Mouse (Mus musculus) right cerebral cortex, postnatal 36 days (tissue): ENCODE measurements around the gene B3gnt3.

ENCODE experiments used
- DNase-seq, 2 experiments: peaks; one replicate each; pipeline ENCODE4 v3.0.0; 2022; ENCODE audit warnings: low spot score in 2 of 2, mixed read lengths in 1 of 2

Gene B3gnt3

GRCm38 (mm10) chr8:71678216-71678615 is 23.4 kb downstream of the B3gnt3 start:
- DNase-seq: no peak

- no peak for DNase-seq
These were observed 24.0 kb downstream of the B3gnt3 start for GRCm38 (mm10) chr8:71677555-71677954.

DNA sequence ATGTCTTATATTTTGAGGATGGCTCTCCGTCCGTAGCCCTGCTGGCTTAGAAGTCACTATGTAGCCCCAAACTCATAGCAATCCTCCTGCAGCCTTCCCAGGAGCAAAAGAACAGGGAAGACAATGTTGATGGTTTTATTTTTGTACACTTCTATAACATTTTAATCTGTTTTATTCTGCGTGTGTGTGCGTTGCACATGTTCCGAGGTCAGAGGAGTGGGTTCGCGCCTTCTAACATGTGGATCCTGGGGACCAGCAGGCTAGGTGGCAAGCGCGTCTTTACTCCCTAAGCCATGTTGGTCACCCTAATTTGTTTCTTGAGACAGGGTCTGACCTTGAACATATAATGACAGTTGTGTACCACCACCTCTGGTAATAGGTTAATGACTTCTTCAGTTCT is 24.8 kb downstream of the B3gnt3 start:
- DNase-seq: no peak

DNA sequence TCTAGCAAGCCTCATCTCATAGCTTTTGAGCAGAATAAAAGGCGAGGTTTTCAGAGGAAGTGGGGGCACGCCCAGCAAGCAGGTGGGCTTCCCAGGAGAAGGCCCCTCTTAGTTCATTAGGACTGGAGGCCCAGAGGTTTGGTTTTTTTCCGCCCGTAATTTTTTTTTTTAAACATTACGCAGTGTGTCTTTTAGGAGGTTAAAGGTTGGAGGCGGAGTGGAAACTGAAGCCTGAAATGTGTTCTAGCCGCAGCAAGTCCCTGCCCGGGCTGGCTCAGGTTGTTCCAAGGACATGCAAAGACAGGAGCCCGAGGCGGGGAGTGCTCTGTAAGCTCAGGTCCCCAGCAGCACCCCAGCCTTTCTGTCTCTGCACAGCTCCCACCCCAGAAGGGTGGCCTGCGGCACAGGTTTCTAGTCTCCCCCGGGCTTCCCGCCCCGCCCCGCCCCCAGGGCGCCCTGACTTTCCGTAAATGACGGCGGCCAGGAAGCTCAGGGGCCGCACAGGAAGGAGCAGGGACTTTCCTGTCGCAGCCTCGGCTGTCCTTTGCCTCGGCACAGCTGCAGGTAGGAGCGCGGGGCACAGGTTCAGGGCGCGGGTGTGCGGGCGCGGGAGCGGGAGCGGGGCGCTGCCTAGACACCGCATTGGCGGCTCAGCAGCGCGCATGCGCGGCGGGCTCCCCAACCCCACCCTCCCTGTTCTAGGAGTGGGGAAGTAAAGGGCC is 25.4 kb downstream of the B3gnt3 start, which contains the start of gene Jak3:
TSS of gene Jak3 (plus strand) at position 277 of the 722 bp plus-strand sequence.
- DNase-seq: no peak

GRCm38 (mm10) chr8:71675456-71676019 is 26.1 kb downstream of the B3gnt3 start:
- DNase-seq: no peak

GRCm38 (mm10) chr8:71674071-71674470 is 27.5 kb downstream of the B3gnt3 start:
- no peak for DNase-seq

DNA sequence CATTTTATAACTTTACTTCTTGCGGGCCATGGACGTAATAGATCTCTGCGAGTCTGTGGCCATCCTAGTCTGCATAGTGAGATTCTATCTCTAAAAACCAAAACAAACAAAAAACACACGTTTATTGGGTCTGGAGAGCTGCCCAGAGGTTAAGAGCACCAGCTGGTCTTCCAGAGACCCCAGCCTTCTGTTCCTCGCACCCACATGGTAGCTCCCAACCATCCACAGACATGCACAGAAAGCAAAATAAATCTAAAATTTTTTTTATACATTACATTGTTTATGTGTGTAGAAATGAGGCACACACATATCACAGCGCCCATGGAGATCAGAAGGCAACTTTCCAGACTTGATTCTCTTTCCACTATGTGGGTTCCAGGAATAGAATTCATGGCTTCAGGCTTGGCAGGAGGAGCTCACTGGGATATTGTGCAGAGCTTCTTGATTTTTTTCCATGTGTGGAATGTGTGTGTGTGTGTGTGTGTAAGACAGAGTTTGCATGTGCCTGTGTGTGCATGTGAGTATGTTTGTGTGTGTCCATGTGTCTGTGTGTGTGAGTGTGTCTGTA is 29.3 kb downstream of the B3gnt3 start:
- no peak for DNase-seq

GRCm38 (mm10) chr8:71671549-71671965 is 30.0 kb downstream of the B3gnt3 start, which contains the start of gene Unc13a:
Unc13a (minus strand) TSS chr8:71671757.
- peak; percentile 86 to 89 for DNase-seq

DNA sequence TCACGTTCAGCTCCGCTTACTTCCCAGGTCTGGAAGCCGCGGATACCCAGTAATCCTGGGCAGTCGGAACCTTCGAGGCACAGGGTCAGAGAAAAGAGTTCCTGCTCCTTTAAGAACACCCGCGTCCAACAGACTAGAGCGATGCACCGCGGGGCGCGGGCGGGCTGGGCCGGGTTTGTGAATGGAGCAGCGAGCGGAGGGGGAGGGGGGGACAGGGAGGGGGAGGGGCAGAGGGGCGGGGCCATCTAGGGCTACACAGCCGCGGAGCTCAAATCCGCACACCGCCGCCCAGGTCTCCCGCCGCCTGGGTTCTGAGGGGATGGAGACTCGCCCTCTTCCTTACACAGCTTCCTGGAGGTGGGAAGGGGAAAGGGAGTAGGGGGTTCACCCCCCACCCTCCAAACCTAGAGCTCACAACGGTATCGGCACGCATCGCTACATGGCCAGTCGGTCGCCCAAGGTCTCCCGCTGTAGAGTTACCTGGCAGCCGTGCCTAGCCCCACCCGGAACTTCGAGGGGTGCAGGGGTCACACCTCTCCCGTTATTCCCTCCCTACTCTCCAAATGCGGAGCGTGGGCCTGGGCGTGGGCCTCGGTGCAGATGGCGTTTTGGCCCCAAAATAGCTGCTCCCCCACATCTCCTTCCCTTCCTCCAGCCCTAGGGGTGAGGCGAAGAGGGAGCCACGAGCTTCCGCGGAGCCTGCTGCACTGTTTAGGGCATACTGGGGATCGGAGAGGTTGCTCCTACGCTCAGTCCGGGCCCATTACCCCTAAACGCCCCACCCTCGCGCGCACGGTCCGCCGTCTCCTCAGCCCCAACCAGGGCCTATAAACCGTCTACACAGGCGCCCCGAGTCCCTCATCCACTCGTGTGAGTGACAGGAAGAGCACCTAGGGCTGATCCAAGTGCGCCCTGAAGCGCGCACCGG is 30.7 kb downstream of the B3gnt3 start:
- DNase-seq: peak; percentile 67 to 70

GRCm38 (mm10) chr8:71670198-71670597 is 31.4 kb downstream of the B3gnt3 start:
- DNase-seq: no peak

- no peak for DNase-seq
These were observed 33.2 kb downstream of the B3gnt3 start for GRCm38 (mm10) chr8:71668220-71668975.

DNA sequence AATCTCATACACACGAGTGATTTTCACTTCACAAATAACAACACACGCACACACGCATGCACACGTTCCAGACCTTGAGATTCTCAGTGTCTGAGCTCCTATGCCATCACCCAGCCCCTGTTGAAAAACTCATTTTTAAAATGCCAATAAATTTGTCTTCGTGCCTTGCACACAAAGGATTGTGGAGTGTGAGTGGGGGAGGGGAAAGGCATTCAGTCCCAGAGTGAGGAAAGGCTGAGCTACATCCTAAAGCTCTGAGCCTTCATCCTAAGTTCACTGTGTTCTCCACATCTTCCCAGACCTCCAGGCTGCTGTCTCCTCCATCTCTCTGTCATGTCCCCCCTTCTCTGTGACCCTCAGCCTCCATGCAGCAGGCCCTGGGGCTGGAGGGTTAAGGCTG is 34.3 kb downstream of the B3gnt3 start:
- DNase-seq: no peak

DNA sequence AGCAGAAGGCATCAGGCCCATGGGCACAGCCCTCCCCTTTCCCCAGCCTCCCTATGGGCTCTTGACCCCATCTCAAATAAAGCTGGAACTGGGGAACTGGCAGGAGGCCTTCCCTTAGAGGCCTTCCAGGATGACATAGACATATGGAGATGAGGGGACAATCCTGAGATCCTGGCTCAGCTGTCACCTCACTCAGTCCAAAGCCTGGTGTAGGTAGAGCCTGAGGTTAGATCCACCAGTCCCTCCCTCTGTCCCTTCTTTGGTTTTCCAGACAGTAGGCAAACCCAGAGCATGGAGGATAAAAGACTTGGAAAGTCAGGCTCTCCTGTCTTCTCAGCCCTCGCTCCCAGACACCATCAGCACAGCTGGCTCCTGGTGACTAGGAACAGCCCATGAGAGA is 34.7 kb downstream of the B3gnt3 start:
- DNase-seq: no peak

DNA sequence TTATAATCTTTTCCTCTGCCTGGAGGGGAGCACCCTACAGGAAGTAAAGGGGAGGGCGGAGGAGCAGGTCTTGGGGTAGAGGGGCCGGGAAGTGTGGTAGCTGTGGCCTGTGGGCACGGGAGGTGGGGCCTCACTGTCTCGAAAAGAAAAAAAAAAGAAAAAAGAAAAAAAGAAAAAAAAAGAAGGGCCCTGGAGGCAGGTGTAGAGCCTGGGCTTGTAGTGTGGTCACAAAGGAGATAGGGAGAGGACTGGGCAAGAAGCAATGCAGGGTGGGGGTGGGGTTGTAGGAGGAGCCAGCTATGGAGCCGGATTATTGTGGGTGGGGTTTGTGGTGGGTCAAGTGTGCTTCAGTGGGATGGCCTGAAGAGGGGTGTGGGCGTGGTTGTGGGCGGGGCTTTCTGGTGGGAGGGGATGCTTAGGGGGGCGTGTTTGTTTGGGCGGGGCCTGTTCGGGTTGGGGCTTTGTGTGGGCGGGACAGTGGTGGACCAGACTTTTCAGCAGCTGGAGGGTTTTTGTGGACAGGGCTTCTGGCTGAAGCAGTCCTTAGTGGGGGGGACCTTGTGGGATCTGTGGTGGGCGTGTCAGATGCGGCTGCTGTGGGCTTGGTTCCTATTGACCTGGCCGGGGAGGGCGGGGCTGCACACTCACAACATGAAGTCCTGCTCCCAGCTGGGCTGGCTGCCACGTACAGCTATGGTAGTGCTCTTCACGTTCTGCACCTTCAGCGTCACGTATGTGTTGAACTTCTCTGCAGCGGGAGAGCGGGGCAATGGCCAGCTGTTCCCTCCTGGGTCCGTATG is 36.1 kb downstream of the B3gnt3 start:
- DNase-seq: no peak

GRCm38 (mm10) chr8:71660325-71661120 is 41.1 kb downstream of the B3gnt3 start:
- DNase-seq: peak; percentile 67 to 76

DNA sequence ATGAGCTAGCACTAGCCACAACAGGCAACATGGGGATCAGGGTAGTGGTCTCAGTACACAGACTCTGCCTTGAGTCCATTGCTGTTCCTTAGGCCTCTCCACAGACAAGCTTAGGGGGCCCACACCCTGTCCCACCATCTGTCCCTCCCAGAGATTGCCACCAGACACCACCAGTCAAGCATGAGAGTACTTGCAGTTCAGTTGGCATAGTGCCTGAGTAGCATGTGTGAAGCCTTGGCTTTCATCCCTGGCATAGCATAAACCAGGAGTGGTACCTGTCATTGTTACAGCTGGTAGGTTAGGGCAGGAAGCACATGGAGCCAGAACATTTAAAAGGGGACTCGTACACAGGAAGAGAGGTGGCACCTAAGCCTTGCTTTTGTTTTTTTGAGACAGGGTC is 41.8 kb downstream of the B3gnt3 start:
- no peak for DNase-seq

DNA sequence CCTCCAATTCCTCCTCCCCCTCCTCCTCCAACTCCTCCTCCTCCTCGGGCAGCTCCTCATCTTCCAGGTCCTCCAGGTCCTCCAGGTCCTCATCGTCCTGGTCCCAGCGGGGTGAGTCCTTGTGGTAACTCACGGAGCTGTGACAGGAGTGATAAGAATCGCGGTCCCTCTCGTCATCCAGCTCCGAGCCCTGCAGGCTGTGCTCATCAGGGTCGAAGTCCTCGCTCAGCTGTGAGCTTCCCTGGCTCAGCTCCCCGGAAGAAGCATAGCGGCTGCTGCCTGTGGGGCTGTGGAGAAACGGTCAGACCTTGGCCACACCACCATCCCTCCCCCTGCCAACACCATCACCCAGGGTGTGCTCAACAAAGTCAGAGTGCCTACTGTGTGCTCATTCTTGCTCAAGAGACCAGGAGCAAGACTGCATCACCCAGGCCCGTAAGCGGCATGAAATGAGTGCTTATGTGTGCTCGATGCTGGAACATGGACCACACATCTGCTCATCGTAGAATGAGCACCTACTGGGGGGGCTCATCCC is 43.0 kb downstream of the B3gnt3 start:
- DNase-seq: no peak

DNA sequence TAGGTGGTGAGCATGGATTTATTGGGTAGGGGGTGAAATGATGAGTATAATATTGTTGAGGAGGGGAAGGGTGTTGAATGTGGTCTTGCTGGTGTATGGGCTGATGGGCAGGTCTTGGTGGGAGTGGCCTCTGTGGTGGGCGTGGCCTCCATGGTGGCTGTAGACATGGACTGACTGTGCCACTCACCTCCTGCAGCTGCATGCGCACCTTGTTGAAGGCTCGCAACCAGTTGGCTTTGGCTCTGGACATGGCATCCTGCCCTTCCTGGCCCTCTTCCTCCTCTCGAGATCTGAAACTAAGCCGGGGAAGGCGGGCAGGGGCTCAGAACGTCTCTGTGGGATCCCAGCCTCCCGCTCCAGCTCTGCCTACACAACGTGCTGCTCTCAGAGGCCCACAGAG is 43.8 kb downstream of the B3gnt3 start:
- no peak for DNase-seq

GRCm38 (mm10) chr8:71654600-71654999 is 47.0 kb downstream of the B3gnt3 start:
- no peak for DNase-seq
